Mouse (Mus musculus): ENCODE measurements around the gene Zfp871.

GRCm38 (mm10) chr17:32752813-32753360, 35.2 kb downstream of the Zfp871 start:
- TF ChIP-seq CTCF (IDR thresholded peaks at IDR 0.05; ENCODE audit: low read depth, low read length) (no peak), GATA1 (IDR thresholded peaks at IDR 0.05; ENCODE audit: borderline replicate concordance, low read length) (no peak), TAL1 (conservative IDR thresholded peaks at IDR 0.05; ENCODE audit: low read depth, low read length) (no peak)

All from G1E (cell line).